Mouse (Mus musculus) gonadal fat pad, adult 2 months (tissue): ENCODE results near the gene Nras. TPM values are rescaled to one million over a fixed set of nuclear protein-coding genes. Genes with fewer than 3 reads are reported as not detected.

Experiments
- DNase-seq: peaks from one replicate; pipeline ENCODE4 v3.0.0-alpha.2; 2012; ENCODE audit warnings: low read depth
- polyA plus RNA-seq: library from polyadenylated mRNA; depleted of rRNA; stranded (reverse); fragments of >200 nt; gene quantifications from 2 replicates; pipeline ENCODE4 v1.2.3, GENCODE M21; 2012; rRNA removed

The Nras gene
- polyA plus RNA-seq = 23.1 and 26.1 TPM in 2 replicates

DNA sequence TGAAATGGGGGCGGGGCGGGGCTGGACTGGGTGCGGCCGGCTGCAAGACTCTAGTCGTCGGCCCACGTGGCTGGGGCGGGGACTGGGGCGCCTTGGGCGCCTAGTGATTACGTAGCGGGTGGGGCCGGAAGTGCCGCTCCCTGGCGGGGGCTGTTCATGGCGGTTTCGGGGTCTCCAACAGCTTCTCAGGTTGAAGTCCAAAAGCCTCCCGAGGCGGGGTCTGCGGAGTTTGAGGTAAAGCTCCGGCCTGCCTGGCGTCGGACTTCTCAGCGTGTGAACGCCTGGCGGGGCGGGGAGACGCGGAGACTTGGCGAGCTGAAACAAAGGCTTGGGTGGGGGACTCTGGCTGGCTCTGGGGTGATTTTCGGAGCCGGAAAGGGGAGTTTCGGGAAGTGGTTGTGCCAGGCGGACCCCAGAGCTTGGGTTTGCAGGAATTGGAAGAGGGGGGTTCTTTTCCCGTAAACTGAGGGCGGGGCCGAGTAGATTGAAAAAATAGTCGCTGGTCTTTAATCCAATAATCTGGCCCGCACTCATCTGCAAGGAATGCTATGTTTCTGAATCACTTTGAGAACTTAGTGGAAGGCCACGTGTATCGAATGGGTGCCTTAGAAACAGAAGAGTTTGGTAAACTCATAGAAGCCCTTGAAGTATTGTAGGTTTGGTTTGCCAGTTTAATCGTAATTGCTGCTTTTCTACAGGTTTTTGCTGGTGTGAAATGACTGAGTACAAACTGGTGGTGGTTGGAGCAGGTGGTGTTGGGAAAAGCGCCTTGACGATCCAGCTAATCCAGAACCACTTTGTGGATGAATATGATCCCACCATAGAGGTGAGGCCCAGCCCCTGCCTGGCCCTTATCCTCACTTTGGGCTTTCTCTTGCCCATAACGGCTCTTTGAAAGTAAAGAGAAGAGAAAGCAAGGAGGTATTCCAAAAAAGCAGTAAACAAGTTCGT lies at the start of gene Nras:
Nras (plus strand) TSS at position 79 of the 951 bp plus-strand sequence.
- no peak for DNase-seq

DNA sequence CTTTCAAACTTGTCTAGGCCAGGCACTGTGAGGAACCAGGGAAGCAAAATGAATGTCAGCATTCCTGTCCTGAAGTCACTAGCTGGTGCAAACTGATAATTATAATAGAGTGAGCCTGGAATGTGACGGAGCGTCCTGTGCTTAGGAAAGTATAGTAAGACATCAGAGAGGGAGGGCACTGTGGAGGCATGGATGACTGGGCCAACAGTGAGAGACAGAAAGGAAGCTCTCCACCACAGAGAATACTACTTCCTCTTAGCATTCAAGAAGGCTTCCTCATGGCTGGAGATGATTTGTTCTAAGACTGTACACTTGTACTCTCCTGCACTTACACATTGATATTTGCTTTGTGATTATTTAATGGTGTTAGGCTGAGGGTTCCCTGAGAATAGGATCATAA lies 40.7 kb upstream of the Nras start:
- DNase-seq = no peak

DNA sequence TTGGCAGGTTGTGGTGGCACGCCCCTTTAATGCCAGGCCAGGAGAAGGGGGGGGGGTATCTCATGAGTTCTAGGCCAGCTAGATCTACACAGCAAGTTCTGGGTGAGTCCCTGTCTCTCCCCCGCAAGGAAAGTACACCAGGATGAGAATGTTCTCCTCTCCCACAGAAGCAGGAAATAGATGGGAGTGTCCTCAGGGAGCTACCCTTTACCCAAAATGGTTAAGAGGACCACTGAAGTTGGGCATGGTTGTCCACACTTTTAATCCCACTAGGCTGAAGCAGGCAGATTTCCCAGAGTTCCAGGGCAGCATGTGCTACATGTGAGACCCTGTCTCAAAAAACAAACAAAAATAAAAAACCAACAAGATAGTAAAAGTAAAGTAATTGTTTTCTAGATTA lies 38.6 kb upstream of the Nras start:
- DNase-seq = no peak

DNA sequence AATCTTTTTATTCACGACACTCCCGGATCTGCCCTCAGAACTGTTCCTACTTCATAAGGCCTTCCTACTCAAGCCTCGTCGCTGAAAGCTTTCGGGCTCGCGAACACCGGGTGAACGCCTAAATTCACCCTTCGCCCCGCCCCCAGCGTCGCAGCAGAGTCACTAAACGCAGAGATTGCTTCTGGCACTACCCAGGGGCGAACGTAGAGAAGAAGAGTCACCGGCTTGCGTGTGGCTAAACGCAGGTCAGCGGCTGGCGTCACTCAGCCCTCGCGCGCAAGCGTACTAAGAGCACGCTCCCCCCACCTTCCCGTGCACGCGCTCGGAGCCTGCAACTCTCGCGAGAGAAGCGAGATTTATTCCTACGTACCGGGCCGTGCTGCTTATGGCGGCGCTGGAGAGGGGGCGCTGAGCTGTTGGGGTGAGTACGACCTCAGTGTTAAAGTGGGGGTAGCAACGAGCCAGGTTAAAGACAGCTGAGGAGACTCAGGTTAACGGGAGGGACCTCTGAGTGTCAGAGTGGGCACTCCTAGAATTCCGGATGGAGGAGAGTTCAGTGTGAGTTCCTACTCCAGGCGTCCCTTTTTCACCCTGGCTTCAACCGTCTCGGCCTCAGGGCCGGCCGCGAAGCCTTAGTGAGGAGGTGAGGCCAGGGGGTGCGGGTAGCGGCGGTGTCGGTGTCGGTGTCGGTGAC lies 37.7 kb upstream of the Nras start, which contains the start of gene Csde1:
Csde1 (plus strand) TSS at position 178 of the 694 bp plus-strand sequence.
- DNase-seq = no peak

DNA sequence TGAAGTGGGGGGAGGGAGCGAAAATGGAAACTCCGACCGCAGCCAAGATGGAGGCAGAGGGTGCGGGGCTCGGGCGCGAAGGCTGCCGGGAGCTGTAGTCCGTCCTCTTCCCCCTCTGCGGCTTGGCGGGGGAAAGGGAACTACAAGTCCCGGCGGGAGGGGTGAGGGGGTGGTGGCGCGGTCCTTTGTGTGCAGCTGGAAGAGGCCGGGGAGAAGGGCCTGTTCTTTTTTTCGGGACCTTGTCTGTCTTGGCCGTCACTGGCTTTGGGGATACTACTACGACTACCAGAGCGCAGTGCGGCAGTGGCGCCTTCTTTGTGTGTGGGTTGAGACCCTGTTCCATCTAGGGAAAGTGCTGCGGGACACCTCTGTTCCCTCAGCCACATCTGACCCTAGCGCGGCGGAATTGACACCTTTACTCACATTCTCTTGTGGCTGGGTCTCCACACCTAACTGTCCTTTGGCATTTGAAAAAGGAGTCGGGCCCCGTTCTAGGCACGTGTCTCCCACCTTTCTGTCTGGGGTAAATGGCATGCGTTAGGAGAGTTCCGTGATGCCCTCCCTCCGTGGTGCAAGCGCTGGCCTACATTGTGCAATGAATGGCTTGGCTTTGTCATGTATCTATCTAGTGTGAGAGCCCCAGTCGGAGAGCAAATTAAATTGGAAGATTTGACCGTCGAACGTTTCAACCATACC lies 37.0 kb upstream of the Nras start:
- DNase-seq = peak; percentile 30

DNA sequence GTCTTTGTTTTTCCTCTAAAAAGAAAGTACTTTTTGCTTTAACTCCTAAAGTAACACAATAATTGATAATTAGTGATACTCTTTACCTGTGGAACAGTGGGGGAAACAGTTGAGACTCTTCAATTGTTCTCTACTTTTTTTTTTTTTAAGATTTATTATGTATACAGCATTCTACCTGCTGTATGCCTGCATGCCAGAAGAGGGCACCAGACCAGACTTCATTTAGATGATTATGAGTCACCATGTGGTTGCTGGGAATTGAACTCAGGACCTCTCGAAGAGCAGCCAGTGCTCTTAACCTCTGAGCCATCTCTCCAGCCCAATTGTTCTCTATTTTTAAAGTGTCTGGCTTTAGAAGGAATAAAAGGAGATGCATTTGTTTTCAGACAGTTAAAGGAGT lies 31.9 kb upstream of the Nras start:
- DNase-seq = no peak

DNA sequence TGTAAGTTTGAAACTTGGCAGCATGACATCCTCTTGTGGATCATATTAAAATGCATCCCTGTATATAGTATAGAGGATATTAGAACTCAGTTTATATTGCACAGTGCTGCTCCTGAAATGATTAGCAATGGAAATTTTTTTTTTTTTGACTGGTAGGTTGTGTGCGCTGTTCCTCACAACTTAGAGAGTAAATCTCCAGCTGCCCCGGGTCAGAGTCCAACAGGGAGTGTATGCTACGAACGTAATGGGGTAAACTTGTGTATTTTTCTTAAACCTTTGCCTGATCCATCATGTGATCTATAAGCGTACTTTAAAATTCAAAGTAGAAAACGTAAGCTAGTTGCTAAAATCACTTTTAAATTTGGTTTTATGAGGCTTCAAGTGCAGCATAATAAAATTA lies 17.8 kb upstream of the Nras start:
- DNase-seq = no peak

DNA sequence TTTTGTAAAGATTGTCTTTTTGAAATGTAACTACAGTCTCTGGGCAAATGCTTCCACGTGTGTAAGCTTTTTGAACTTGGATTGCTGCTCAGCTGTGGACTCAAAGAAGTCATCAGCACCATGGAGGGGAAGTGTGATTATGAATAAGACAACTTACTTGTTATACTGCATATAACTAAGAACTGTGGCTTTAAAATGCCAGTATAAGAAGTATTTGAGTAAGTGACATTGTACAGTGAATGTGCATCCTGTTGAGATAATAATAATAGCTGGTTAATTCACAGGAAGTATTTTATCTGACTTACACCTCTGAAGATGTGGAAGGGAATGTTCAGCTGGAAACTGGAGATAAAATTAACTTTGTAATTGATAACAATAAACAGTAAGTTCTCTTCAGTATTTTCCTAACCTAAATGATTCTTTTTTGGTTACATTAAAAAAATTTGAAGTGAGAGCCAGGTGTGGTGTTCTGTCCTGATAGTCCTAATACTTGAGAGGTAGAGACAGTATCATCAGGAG lies 17.2 kb upstream of the Nras start:
- no peak for DNase-seq

DNA sequence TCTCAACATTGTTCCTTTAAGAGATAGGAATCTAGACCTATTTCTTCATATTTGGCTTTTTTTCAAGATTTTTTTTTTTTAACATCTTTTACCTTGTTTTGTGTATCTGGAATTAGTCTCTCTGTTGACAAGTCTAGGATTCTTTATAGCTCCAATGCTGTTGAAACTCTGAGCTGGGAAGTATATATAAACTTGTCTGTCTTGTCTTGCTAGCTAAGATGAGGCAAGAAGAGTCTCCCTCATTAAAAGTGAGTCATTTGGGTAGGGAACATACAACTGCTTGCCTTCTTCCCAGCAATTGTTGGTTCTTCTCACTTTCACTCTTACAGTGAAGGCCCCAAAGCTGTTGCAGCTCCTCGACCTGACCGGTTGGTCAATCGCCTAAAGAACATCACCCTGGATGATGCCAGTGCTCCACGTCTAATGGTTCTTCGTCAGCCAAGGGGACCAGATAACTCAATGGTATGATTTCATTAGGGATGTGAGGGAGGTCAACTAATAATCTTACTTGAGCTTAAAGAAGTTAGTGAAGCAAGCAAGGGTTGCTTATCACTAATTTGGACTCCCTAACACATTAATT lies 2.0 kb upstream of the Nras start:
- DNase-seq = peak; percentile 76

DNA sequence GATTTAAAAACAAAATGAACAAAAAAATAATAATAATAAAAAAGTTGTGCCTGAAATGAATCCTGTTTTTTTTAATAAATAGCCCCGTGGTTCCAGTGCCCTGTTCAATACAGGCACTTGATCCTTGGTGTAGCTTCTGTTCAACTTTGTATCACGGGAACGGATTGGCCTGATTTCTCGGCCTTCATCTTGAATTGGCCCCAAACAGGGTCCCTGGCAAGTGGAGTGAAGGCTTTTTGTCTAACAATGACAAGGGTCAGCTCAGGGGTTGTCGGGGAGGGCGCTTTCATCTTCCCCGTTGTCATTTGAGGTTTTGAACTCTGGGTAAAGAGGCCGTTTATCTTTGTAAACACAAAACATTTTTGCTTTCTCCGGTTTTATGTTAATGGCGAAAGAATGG lies 333 bp upstream of the Nras start:
- no peak for DNase-seq

DNA sequence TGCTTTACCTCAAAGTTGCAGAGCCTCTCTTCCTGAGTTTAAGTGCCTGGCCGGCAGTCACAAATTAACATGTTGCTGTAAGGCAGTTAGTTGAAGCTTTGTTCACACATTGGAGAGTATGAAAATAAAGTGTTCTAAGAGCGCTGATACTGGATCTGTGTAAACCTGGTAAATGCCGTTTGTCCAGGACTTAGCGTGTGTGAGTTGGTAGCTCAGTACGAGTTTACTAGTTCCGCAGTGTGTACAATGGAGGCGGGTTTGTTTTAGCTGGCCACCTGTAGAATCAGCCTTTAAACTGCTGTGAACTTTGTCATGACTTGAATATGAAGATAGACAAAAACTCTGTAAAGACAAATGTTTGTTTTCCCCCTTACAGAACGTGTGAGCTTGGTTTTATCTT lies 8.8 kb downstream of the Nras start:
- DNase-seq = no peak

DNA sequence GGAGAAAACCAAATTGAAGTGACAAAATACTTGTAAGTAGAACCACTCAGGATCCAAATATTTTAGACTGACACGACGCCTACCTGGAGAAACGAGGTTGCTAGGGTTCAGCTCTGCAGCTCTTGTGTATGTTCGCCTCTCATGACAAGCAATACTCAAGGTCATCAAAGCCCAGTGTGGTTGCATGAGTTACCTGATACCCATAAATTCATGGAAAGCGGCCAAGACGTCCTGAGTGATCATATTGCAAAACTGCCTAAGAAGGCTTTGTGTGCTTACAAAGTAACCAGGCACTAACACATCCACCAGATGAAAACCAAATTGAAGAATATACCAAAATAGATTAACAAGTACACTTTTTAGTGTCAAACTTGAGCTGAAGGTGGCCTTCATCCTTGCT lies 10.9 kb downstream of the Nras start:
- DNase-seq = no peak

DNA sequence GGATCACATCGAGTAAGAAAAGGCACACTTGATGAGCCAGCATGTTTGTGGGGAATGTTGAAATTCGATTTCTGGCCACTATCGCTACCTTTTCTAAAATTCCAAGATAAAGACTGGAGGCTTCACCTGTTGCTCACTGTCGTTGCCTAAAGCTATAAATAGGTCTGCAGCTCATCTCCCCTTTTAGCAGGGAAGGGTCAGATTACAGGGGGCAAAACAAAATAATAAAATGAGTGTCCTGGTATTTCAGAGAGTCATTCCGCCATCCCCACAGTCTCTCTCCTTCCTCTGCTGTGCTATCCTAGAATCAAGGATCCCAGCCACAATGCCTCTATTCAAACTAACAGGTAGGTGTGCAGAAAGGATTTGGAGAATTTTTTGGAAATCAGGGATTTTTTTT lies 15.7 kb downstream of the Nras start, which contains the start of gene Ampd1:
Ampd1 (plus strand) TSS at position 244 of the 400 bp plus-strand sequence.
- DNase-seq = no peak

DNA sequence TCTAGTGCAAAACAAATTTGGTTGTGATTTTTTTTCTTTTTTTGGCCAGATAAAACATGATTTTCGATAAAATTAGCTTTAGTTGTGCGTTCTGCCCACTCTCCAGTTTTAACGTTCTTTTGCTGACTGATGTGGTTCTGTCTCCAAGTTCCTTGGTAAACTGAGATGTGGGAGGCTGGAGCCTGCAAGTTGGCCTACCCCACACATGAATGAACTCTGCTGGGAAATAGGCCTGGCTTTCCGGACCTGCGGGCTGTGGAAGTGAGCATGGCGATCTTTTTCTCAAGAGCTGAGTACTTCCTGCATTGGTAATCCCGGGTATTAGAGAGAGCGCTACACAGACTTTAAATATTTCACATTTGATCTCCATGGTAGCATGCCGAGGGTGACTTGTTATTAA lies 17.8 kb downstream of the Nras start:
- DNase-seq = no peak

DNA sequence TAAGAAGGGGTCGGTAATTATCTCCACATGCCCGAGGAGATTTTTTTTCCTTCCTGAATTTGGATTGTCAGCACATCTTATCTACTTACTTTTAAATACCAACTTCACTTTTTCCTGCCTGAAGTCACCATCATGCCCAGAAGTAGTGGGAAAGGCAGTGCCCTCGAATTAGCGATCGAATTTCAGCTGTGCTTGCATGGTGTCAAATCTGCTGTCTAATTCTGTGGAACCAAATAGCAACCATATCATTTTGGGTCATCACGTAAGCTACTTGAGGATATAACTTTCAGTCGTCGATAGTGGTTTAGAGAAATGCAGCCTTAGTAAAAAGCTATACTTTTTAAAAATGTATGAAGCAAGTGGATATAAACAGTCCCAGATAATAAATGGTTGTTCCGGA lies 18.4 kb downstream of the Nras start:
- no peak for DNase-seq

DNA sequence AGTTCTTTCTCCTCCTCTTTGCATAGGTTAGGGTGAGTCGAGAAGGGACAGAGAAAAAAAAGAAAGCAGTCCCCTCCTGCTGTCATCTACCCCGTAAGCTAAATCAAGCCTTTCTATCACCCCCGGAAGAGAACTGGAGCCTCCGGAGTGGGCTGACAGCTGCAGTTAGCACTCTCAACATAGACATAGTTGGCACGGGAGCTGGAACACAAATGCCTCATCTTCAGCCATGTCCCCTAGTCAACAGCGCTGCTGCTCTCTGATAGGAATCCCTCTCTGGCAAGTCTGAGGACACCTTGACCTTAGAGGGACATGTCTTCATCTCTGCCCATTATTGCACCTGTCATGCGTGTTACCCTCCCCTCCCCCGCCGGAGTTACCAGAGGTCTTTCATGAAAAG lies 21.2 kb downstream of the Nras start:
- DNase-seq = no peak

DNA sequence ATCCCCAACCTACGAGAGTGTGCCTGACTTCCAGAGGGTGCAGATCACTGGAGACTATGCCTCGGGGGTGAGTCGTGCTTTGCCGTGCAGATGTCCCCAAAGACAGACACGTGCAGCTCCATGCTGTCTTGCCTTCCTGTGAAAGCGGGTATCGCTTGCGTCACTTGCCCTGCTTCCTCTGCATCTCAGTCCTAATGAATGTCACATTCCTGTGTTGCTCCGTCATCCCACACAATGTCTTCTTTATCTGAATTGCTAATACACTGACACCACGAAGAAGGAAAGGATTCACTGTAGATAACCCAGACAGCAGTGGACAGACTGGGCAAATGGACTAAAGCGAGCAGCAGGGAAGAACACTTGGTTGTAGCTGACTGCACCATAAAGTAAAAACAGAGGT lies 23.0 kb downstream of the Nras start:
- no peak for DNase-seq

DNA sequence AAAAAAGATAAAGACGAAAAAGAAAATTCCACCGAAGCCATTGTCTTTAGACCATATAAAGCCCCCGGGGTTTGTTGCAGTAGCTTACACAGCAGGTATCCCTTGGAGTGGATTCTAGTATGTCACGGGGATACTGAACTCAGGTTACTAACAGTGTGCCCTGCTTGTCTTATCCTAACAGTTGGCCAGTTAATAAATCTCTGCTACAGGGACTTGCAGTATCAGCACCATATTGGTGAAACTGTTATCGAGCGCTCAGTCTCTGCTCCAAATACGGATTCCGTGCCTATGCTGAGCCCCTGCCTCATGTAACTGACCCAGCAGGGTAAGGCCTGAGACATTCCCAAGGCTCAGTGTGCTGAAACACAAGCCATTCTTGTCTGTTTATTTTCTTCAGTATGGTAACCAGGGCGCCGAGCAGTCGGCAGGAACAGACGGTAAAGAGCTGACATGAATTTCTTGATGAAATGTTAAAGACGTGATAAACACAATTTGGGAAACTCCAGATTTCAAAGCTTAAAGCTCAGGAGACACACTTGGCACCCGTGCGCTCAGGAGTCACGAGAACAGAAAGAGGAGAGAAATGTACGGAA lies 23.9 kb downstream of the Nras start:
- DNase-seq = no peak

DNA sequence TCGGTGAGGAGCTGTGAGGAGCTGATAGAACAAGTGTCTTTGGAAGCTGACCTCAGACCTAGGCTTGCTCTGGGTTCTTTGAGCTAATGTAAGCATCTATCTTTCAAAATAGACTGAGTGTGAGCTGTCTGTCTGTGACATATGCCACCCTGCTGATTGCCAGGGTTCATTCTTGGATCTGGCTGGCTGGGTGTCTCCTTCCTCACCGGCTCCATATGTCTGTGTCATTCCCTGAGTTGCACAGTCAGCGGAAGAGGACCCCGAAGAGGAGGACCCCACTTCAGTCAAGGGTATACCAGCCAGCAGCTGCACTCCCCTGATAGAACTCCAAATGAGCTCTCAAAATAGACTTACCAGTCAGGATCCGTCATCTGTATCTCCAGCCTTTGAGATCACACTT lies 24.7 kb downstream of the Nras start:
- DNase-seq = no peak

DNA sequence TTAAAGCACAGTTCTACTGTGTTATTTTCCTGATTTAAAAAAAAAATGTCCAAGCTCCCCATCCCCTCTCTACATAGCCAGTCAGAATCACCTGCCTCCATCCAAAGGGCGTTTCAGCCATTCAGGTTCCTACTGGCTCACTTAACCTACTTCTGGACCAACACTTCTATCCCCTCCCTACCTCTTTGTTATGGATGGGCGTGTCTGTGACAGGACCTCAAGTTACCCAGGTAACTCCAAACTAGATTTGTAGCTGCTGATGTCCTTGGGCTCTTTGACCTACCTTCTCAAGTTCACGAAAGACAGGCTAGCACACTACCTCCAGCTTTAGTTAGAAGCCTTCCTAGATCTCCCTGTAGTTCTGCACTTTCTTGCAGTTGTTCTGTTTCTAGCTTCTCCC lies 27.9 kb downstream of the Nras start:
- no peak for DNase-seq

DNA sequence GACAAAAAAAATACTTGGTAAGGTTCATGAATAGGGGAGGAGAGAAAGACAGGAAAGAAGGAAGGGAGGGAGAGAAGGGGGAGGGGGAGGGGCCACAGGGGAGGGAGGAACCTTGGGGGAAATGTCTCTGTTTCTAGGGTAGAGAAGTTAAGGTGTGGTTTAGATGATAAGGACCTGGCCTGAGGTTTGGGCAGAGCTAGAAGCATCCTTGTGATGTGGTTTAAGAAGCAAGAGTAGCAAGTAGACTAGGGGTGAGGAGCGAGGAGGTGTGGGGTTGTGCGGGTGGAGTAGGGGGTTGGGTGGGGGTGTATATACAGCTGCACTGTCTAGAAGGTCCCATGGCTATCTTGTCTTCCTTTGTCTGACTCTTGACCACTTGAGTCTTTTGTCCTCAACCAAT lies 33.7 kb downstream of the Nras start:
- no peak for DNase-seq
